Mouse (Mus musculus): ENCODE measurements around the gene Fabp6. TPM values are rescaled to one million over a fixed set of nuclear protein-coding genes. Genes with fewer than 3 reads are reported as not detected.

Fabp6 gene
- polyA plus RNA-seq, 1 experiment from 2014 or later, result not detected

- Histone ChIP-seq H3K4me1 (peaks cover 31% of the 10 kb centered on the region), H3K9me3 (no peaks in the 10 kb centered on the region), H3K36me3 (no peaks in the 10 kb centered on the region), H3K27ac (replicated peaks) (no peak overlapping the region), H3K9ac (no peak overlapping the region), H3K4me2 (no peak overlapping the region), H3K27me3 (replicated peaks) (no peaks in the 10 kb centered on the region), H3K4me3 (no peak overlapping the region)
- WGBS, result 88% methylated on average over 1 of the region's 1 CpGs
- ATAC-seq (ENCODE audit: extremely low read depth, insufficient number of reproducible peaks, low FRiP score, low TSS enrichment), result no peak
These were observed 23.0 kb upstream of the Fabp6 start for GRCm38 (mm10) chr11:43624341-43624740.

GRCm38 (mm10) chr11:43621769-43622168, 20.4 kb upstream of the Fabp6 start:
- H3K4me3 ChIP-seq, result no peak overlapping the region
- H3K27me3 ChIP-seq (replicated peaks), result no peaks in the 10 kb centered on the region
- no peak overlapping the region for H3K27ac ChIP-seq (replicated peaks)
- H3K4me2 ChIP-seq, result no peak overlapping the region
- no peak overlapping the region for H3K9ac ChIP-seq
- H3K4me1 ChIP-seq, result peaks cover 36% of the 10 kb centered on the region
- no peak for ATAC-seq (ENCODE audit: extremely low read depth, insufficient number of reproducible peaks, low FRiP score, low TSS enrichment)
- WGBS, result 77% methylated on average over 5 of the region's 5 CpGs
- no peaks in the 10 kb centered on the region for H3K9me3 ChIP-seq
- H3K36me3 ChIP-seq, result no peaks in the 10 kb centered on the region

GRCm38 (mm10) chr11:43618403-43618802, 17.1 kb upstream of the Fabp6 start:
- Histone ChIP-seq H3K9me3 (no peaks in the 10 kb centered on the region), H3K4me1 (peaks cover 31% of the 10 kb centered on the region), H3K4me2 (peak overlapping the region; percentile 30), H3K27me3 (replicated peaks) (no peaks in the 10 kb centered on the region), H3K4me3 (no peak overlapping the region), H3K9ac (peak overlapping the region; percentile 4; the same call in 1 of the 2 replicates), H3K36me3 (no peaks in the 10 kb centered on the region), H3K27ac (replicated peaks) (peak overlapping the region; percentile 75)
- ATAC-seq (ENCODE audit: extremely low read depth, insufficient number of reproducible peaks, low FRiP score, low TSS enrichment), result no peak
- 68% methylated on average over 7 of the region's 7 CpGs for WGBS

- 0 out of 2 replicates have a peak, but pooled peaks have one; percentile 28 for ATAC-seq (ENCODE audit: extremely low read depth, insufficient number of reproducible peaks, low FRiP score, low TSS enrichment)
These were observed 16.6 kb upstream of the Fabp6 start for GRCm38 (mm10) chr11:43617924-43618323.

GRCm38 (mm10) chr11:43612834-43613488, 11.6 kb upstream of the Fabp6 start:
- ATAC-seq (ENCODE audit: extremely low read depth, insufficient number of reproducible peaks, low FRiP score, low TSS enrichment), result no peak
- Histone ChIP-seq H3K9me3 (no peaks in the 10 kb centered on the region), H3K36me3 (no peaks in the 10 kb centered on the region), H3K4me2 (no peak overlapping the region; the same call in 1 of the 2 replicates), H3K4me3 (no peak overlapping the region), H3K9ac (peak overlapping the region; percentile 70), H3K27ac (replicated peaks) (peak overlapping the region; percentile 73), H3K27me3 (replicated peaks) (no peaks in the 10 kb centered on the region), H3K4me1 (peaks cover 28% of the 10 kb centered on the region)
- WGBS, result 21% methylated on average over 12 of the region's 12 CpGs

More at GRCm38 (mm10) chr11:43617924-43618323, 16.6 kb upstream of the Fabp6 start:
- peaks cover 34% of the 10 kb centered on the region for H3K4me1 ChIP-seq
- H3K4me3 ChIP-seq, result no peak overlapping the region
- H3K9me3 ChIP-seq, result no peaks in the 10 kb centered on the region
- H3K27ac ChIP-seq (replicated peaks), result peak overlapping the region; percentile 75
- no peak overlapping the region; the same call in 1 of the 2 replicates for H3K9ac ChIP-seq
- WGBS, result 35% methylated on average over 5 of the region's 5 CpGs
- no peaks in the 10 kb centered on the region for H3K36me3 ChIP-seq
- no peaks in the 10 kb centered on the region for H3K27me3 ChIP-seq (replicated peaks)
- H3K4me2 ChIP-seq, result peak overlapping the region; percentile 30

GRCm38 (mm10) chr11:43610662-43611033, 9.3 kb upstream of the Fabp6 start:
- Histone ChIP-seq H3K9ac (no peak overlapping the region), H3K36me3 (no peaks in the 10 kb centered on the region), H3K9me3 (no peaks in the 10 kb centered on the region), H3K4me1 (peaks cover 20% of the 10 kb centered on the region), H3K4me3 (no peak overlapping the region), H3K27me3 (replicated peaks) (no peaks in the 10 kb centered on the region), H3K27ac (replicated peaks) (no peak overlapping the region), H3K4me2 (no peak overlapping the region)
- no peak for ATAC-seq (ENCODE audit: extremely low read depth, insufficient number of reproducible peaks, low FRiP score, low TSS enrichment)
- 69% methylated on average over 5 of the region's 5 CpGs for WGBS

- Histone ChIP-seq H3K9me3 (no peaks in the 10 kb centered on the region), H3K4me3 (no peak overlapping the region), H3K36me3 (no peaks in the 10 kb centered on the region), H3K4me1 (peaks cover 20% of the 10 kb centered on the region), H3K27ac (replicated peaks) (no peak overlapping the region), H3K4me2 (no peak overlapping the region), H3K27me3 (replicated peaks) (no peaks in the 10 kb centered on the region), H3K9ac (no peak overlapping the region)
- ATAC-seq (ENCODE audit: extremely low read depth, insufficient number of reproducible peaks, low FRiP score, low TSS enrichment), result no peak
- 68% methylated on average over 10 of the region's 10 CpGs for WGBS
These were observed 8.8 kb upstream of the Fabp6 start for GRCm38 (mm10) chr11:43610006-43610661.

- Histone ChIP-seq H3K9ac (no peak overlapping the region), H3K4me1 (peaks cover 17% of the 10 kb centered on the region), H3K27ac (replicated peaks) (no peak overlapping the region), H3K4me2 (no peak overlapping the region), H3K9me3 (no peaks in the 10 kb centered on the region), H3K27me3 (replicated peaks) (no peaks in the 10 kb centered on the region), H3K36me3 (no peaks in the 10 kb centered on the region), H3K4me3 (no peak overlapping the region)
- no peak for ATAC-seq (ENCODE audit: extremely low read depth, insufficient number of reproducible peaks, low FRiP score, low TSS enrichment)
- 77% methylated on average over 3 of the region's 3 CpGs for WGBS
These were observed 7.1 kb upstream of the Fabp6 start for GRCm38 (mm10) chr11:43608440-43608839.

GRCm38 (mm10) chr11:43605859-43606258, 4.5 kb upstream of the Fabp6 start:
- no peak overlapping the region for H3K27ac ChIP-seq (replicated peaks)
- H3K4me2 ChIP-seq, result no peak overlapping the region
- H3K27me3 ChIP-seq (replicated peaks), result no peaks in the 10 kb centered on the region
- H3K36me3 ChIP-seq, result no peaks in the 10 kb centered on the region
- no peak overlapping the region for H3K9ac ChIP-seq
- H3K4me1 ChIP-seq, result peaks cover 7% of the 10 kb centered on the region; the same call in 1 of the 2 replicates
- no peak overlapping the region for H3K4me3 ChIP-seq
- no peak for ATAC-seq (ENCODE audit: extremely low read depth, insufficient number of reproducible peaks, low FRiP score, low TSS enrichment)
- 74% methylated on average over 6 of the region's 6 CpGs for WGBS
- H3K9me3 ChIP-seq, result no peaks in the 10 kb centered on the region

GRCm38 (mm10) chr11:43604891-43605290, 3.6 kb upstream of the Fabp6 start:
- Histone ChIP-seq H3K4me2 (no peak overlapping the region), H3K27ac (replicated peaks) (no peak overlapping the region), H3K27me3 (replicated peaks) (no peaks in the 10 kb centered on the region), H3K4me1 (peaks cover 7% of the 10 kb centered on the region; the same call in 1 of the 2 replicates), H3K9me3 (no peaks in the 10 kb centered on the region), H3K36me3 (no peaks in the 10 kb centered on the region), H3K9ac (no peak overlapping the region), H3K4me3 (no peak overlapping the region)
- WGBS, result 79% methylated on average over 6 of the region's 6 CpGs
- no peak for ATAC-seq (ENCODE audit: extremely low read depth, insufficient number of reproducible peaks, low FRiP score, low TSS enrichment)

- Histone ChIP-seq H3K4me1 (peaks cover 7% of the 10 kb centered on the region; the same call in 1 of the 2 replicates), H3K4me3 (no peak overlapping the region), H3K9ac (no peak overlapping the region), H3K4me2 (no peak overlapping the region), H3K27me3 (replicated peaks) (no peaks in the 10 kb centered on the region), H3K9me3 (no peaks in the 10 kb centered on the region), H3K36me3 (no peaks in the 10 kb centered on the region), H3K27ac (replicated peaks) (no peak overlapping the region)
- ATAC-seq (ENCODE audit: extremely low read depth, insufficient number of reproducible peaks, low FRiP score, low TSS enrichment), result no peak
- WGBS, result 83% methylated on average over 2 of the region's 2 CpGs
These were observed 2.9 kb upstream of the Fabp6 start for GRCm38 (mm10) chr11:43604207-43604606.
